Mouse (Mus musculus) CD4-positive, CD25-positive, alpha-beta regulatory T cell, adult 4 months (primary cell): ENCODE results near the gene Ciao1. TPM values are rescaled to one million over a fixed set of nuclear protein-coding genes. Genes with fewer than 3 reads are reported as not detected.
"Not testable (repeated sequence)": the region's sequence is repeated elsewhere in the genome, so short reads cannot be mapped to it uniquely, and the experiment has no call there.

Experiments used
- ATAC-seq: one replicate; pipeline ENCODE4 v1.8.0; 2017
- polyA plus RNA-seq, 2 experiments: library from polyadenylated mRNA; unstranded; fragments of 100-300 nt; shearing (Covaris generic); gene quantifications; one replicate each; pipeline ENCODE4 v1.2.1; 2017

The Ciao1 gene
- polyA plus RNA-seq, 2 experiments from 2014 or later: 53.3 to 64.7 TPM

- peak; percentile 4 for ATAC-seq
Observed at GRCm38 (mm10) chr2:127248334-127249004, 853 bp upstream of the Ciao1 start.

GRCm38 (mm10) chr2:127240065-127240464 is 7.6 kb downstream of the Ciao1 start:
- no peak for ATAC-seq

- ATAC-seq: no peak
Observed at GRCm38 (mm10) chr2:127237897-127238610, 9.6 kb downstream of the Ciao1 start.

GRCm38 (mm10) chr2:127225261-127225660 is 22.4 kb downstream of the Ciao1 start:
- no peak for ATAC-seq

GRCm38 (mm10) chr2:127217746-127218145 is 29.9 kb downstream of the Ciao1 start:
- no peak for ATAC-seq

GRCm38 (mm10) chr2:127210701-127211100 is 36.9 kb downstream of the Ciao1 start:
- no peak for ATAC-seq

- no peak for ATAC-seq
Observed at GRCm38 (mm10) chr2:127208452-127208769, 39.2 kb downstream of the Ciao1 start.

GRCm38 (mm10) chr2:127207547-127208451 is 39.8 kb downstream of the Ciao1 start, which contains the start of the genes 1810024B03Rik and Snrnp200:
Gene 1810024B03Rik (minus strand): TSS chr2:127208280.
Gene Snrnp200 (plus strand): TSS chr2:127208386.
- peak; percentile 96 for ATAC-seq

GRCm38 (mm10) chr2:127206916-127207315 is 40.7 kb downstream of the Ciao1 start:
- ATAC-seq: no peak

- not testable (repeated sequence) for ATAC-seq
Observed at GRCm38 (mm10) chr2:127205936-127206335, 41.7 kb downstream of the Ciao1 start.

GRCm38 (mm10) chr2:127204932-127205331 is 42.7 kb downstream of the Ciao1 start:
- ATAC-seq: no peak

Other genes starting within 250 kb of the Ciao1 start
- gene Ap4e1, start 239.1 kb downstream of the Ciao1 start, polyA plus RNA-seq: 10 to 100 TPM; 11.6 to 16.3 TPM
- 100 to 1,000 TPM; 105 to 107 TPM for gene Blvra, start 177.2 kb downstream of the Ciao1 start, polyA plus RNA-seq
- 10 to 100 TPM in 1 of 2 experiments, 1 to 10 TPM in 1; 5.9 to 15.6 TPM for gene Ncaph, start 113.9 kb downstream of the Ciao1 start, polyA plus RNA-seq
- gene Itpripl1, start 104.4 kb downstream of the Ciao1 start, polyA plus RNA-seq: 10 to 100 TPM; 61.1 to 65.8 TPM
- 1 to 10 TPM; 1.0 to 1.1 TPM for gene 1810024B03Rik, start 39.5 kb downstream of the Ciao1 start, polyA plus RNA-seq
- 10 to 100 TPM; 42.5 to 79.4 TPM for gene Snrnp200, start 39.4 kb downstream of the Ciao1 start, polyA plus RNA-seq
- 100 to 1,000 TPM in 1 of 2 experiments, 10 to 100 TPM in 1; 75.1 to 118 TPM for gene Tmem127, start 92 bp upstream of the Ciao1 start, polyA plus RNA-seq
- 10 to 100 TPM; 28.4 to 32.1 TPM for gene Stard7, start 22.4 kb upstream of the Ciao1 start, polyA plus RNA-seq
- gene Dusp2, start 88.3 kb upstream of the Ciao1 start, polyA plus RNA-seq: 10 to 100 TPM; 20.1 to 45.4 TPM
- under 1 TPM; 0.22 to 0.42 TPM for gene Astl, start 90.8 kb upstream of the Ciao1 start, polyA plus RNA-seq
- gene Adra2b, start 115.4 kb upstream of the Ciao1 start, polyA plus RNA-seq: not detected
- under 1 TPM; 0.23 to 0.52 TPM for gene Gpat2, start 177.4 kb upstream of the Ciao1 start, polyA plus RNA-seq
- gene Fahd2a, start 196.7 kb upstream of the Ciao1 start, polyA plus RNA-seq: 10 to 100 TPM; 44.7 to 49.2 TPM